27 mouse cellular contexts compared by ENCODE assay signal in genomic region chr5:42502124-42502801, GRCm38 (mm10).
DNase-seq lines count a peak whose midpoint lies in the region; ATAC-seq lines count a peak whose summit lies in the region.
"Had no signal": no experiment of that assay in that cellular context is flagged by ENCODE, and none has a peak within 500 bp of the region (broad histone marks: within the 10 kb centered on the region; RNA-seq: fewer than 3 reads in every experiment).

No protein-coding gene starts in this region.

- H3K4me3 ChIP-seq in midbrain, embryonic 12.5 days, result no peak overlapping the region
- no peak overlapping the region for H3K4me3 ChIP-seq in neural tube, embryonic 15.5 days (replicated peaks)
- H3K4me3 ChIP-seq: embryonic facial prominence, embryonic 12.5 days; erythroblast, embryonic 14.5 days; heart, adult 2 months; layer of hippocampus, adult 2 months; left cerebral cortex, adult 2 months had no signal

- DNase-seq in embryo, embryonic 10.5 days (ENCODE audit: low spot score), result peak; percentile 3
- DNase-seq in embryo, embryonic 9.5 days (ENCODE audit: extremely low spot score), result no peak
- DNase-seq in retina, postnatal 1 day, result peak; percentile 9
- DNase-seq in retina, embryonic 14.5 days (ENCODE audit: low spot score), result no peak
- DNase-seq in gastrocnemius, postnatal 36 days, result no peak
- no peak for DNase-seq in heart, adult 11 months
- DNase-seq: adrenal gland, postnatal 10 days; cerebellum, adult 18-20 months; cerebellum, postnatal 25 days; gastrocnemius, postnatal 10 days; heart, adult 2 months; heart, postnatal 4 days; kidney, adult 18-20 months; kidney, postnatal 14 days; left cerebral cortex, postnatal 4 days; liver; liver, postnatal 0 days; lung, postnatal 10 days; right cerebral cortex, postnatal 4 days; thymus, adult 2 months had no signal

- WGBS in midbrain, embryonic 12.5 days, result 46% methylated on average over 11 of the region's 11 CpGs
- 71% methylated on average over 11 of the region's 11 CpGs for WGBS in neural tube, embryonic 15.5 days

- no peak overlapping the region for H3K9ac ChIP-seq in midbrain, embryonic 12.5 days (replicated peaks)
- H3K9ac ChIP-seq in neural tube, embryonic 15.5 days (replicated peaks), result no peak overlapping the region
- H3K9ac ChIP-seq: embryonic facial prominence, embryonic 12.5 days; liver, postnatal 0 days had no signal

- H3K27me3 ChIP-seq in midbrain, embryonic 12.5 days, result no peaks in the 10 kb centered on the region
- no peaks in the 10 kb centered on the region for H3K27me3 ChIP-seq in neural tube, embryonic 15.5 days (replicated peaks)
- H3K27me3 ChIP-seq: embryonic facial prominence, embryonic 12.5 days had no signal

- no peaks in the 10 kb centered on the region for H3K9me3 ChIP-seq in midbrain, embryonic 12.5 days
- no peaks in the 10 kb centered on the region for H3K9me3 ChIP-seq in neural tube, embryonic 15.5 days (replicated peaks)
- H3K9me3 ChIP-seq: embryonic facial prominence, embryonic 12.5 days had no signal

- peaks cover 9% of the 10 kb centered on the region; the same call in 1 of the 2 replicates for H3K4me1 ChIP-seq in midbrain, embryonic 12.5 days
- no peaks in the 10 kb centered on the region for H3K4me1 ChIP-seq in neural tube, embryonic 15.5 days
- H3K4me1 ChIP-seq: embryonic facial prominence, embryonic 12.5 days had no signal

- no peak overlapping the region for H3K4me2 ChIP-seq in midbrain, embryonic 12.5 days (replicated peaks)
- no peak overlapping the region for H3K4me2 ChIP-seq in neural tube, embryonic 15.5 days
- H3K4me2 ChIP-seq: embryonic facial prominence, embryonic 12.5 days had no signal

- intact Hi-C loops in gastrocnemius, postnatal 36 days (cut with DNase I), result no loop called here

- H3K27ac ChIP-seq in midbrain, embryonic 12.5 days (replicated peaks), result peak overlapping the region; percentile 58
- no peak overlapping the region for H3K27ac ChIP-seq in neural tube, embryonic 15.5 days (replicated peaks)
- H3K27ac ChIP-seq: embryonic facial prominence, embryonic 12.5 days; heart, adult 2 months; layer of hippocampus, adult 2 months; left cerebral cortex, adult 2 months had no signal

- no peaks in the 10 kb centered on the region for H3K36me3 ChIP-seq in midbrain, embryonic 12.5 days
- H3K36me3 ChIP-seq in neural tube, embryonic 15.5 days, result no peaks in the 10 kb centered on the region
- H3K36me3 ChIP-seq: embryonic facial prominence, embryonic 12.5 days had no signal

- ATAC-seq in midbrain, embryonic 12.5 days (ENCODE audit: low FRiP score, low read depth), result peak; percentile 98
- ATAC-seq in neural tube, embryonic 15.5 days (ENCODE audit: low FRiP score), result peak; percentile 75; the same call in 1 of the 2 replicates
- ATAC-seq: liver, postnatal 0 days; Patski had no signal

Comparison
In these comparisons a context has a peak if more than half of its experiments do, and no peak if none do; other contexts are left out.
1. DNase-seq: peak in embryo, embryonic 10.5 days (single experiment) and retina, postnatal 1 day (single experiment); none in embryo, embryonic 9.5 days (single experiment), retina, embryonic 14.5 days (single experiment), gastrocnemius, postnatal 36 days (0 of 2) and heart, adult 11 months (single experiment).